Mouse (Mus musculus) stomach, postnatal 0 days (tissue): ENCODE data around the gene Ampd2. TPM values are rescaled to one million over a fixed set of nuclear protein-coding genes. Genes with fewer than 3 reads are reported as not detected.

Experiments
- ATAC-seq: fragments of 200-750 bp; cut with Nextera tagmentation; 2 replicates; pipeline ENCODE4 v1.8.0; 2017; ENCODE audit not compliant: low FRiP score, low TSS enrichment
- DNase-seq: peaks from one replicate; pipeline ENCODE4 v3.0.0-alpha.2; 2016; ENCODE audit warnings: low spot score
- H3K27ac ChIP-seq: fragments of 300-500 bp; sonication (generic); replicated peaks from 2 replicates; pipeline ENCODE4 v1.5.1; 2014; ENCODE audit warnings: mild to moderate bottlenecking, control low read depth
- H3K27me3 ChIP-seq: fragments of 300-500 bp; sonication (generic); 2 replicates; pipeline ENCODE4 v1.6.1; 2014; ENCODE audit warnings: low read length; ENCODE audit not compliant: control insufficient read depth, insufficient read depth
- H3K36me3 ChIP-seq: fragments of 300-500 bp; sonication (generic); 2 replicates; pipeline ENCODE4 v1.6.1; 2014; ENCODE audit warnings: low read length, mixed read lengths; ENCODE audit not compliant: control insufficient read depth, insufficient read depth
- H3K4me1 ChIP-seq: fragments of 300-500 bp; sonication (generic); replicated peaks from 2 replicates; pipeline ENCODE4 v1.6.1; 2014; ENCODE audit warnings: antibody characterized with exemption; ENCODE audit not compliant: control insufficient read depth, insufficient read depth
- H3K4me2 ChIP-seq: fragments of 300-500 bp; sonication (generic); replicated peaks from 2 replicates; pipeline ENCODE4 v1.6.1; 2014; ENCODE audit warnings: low read depth, mild to moderate bottlenecking, control low read depth, moderate library complexity
- H3K4me3 ChIP-seq: fragments of 300-500 bp; sonication (generic); 2 replicates; pipeline ENCODE4 v1.5.1; 2014; ENCODE audit warnings: low read depth, low read length, control low read depth
- H3K9ac ChIP-seq: fragments of 300-500 bp; sonication (generic); 2 replicates; pipeline ENCODE4 v1.6.1; 2014; ENCODE audit warnings: mild to moderate bottlenecking, low read length, control low read depth, mixed read lengths
- H3K9me3 ChIP-seq: fragments of 300-500 bp; sonication (generic); 2 replicates; pipeline ENCODE4 v1.6.1; 2016; ENCODE audit warnings: low read length; ENCODE audit not compliant: control insufficient read depth
- CTCF ChIP-seq: IDR thresholded peaks from 2 replicates; pipeline ENCODE4 v1.5.1; 2016; ENCODE audit warnings: antibody characterized with exemption, low read depth, mild to moderate bottlenecking, moderate library complexity
- EP300 ChIP-seq: optimal IDR thresholded peaks from 2 replicates; pipeline ENCODE3; 2016; ENCODE audit warnings: antibody characterized with exemption
- WGBS: fragments of 180-500 bp; shearing (Covaris S2); extraction: QIAGEN DNeasy Blood & Tissue Kit; methylation state at CpG from one replicate; pipeline ENCODE4 v1.1.7; 2014; 5-methylcytosine and 5-hydroxymethylcytosine counted together
- polyA plus RNA-seq: library from polyadenylated mRNA; unstranded; fragments of >200 nt; fragmentation: Nextera tagmentation; extraction: Ambion mirVana; gene quantifications from 2 replicates; pipeline ENCODE4 v1.2.1, GENCODE M21; 2015

Gene Ampd2
- polyA plus RNA-seq, 1 experiment from 2014 or later, result 20.2 TPM

GRCm38 (mm10) chr3:108129367-108129766, 42.9 kb upstream of the Ampd2 start:
- WGBS, result 70% methylated on average over 4 of the region's 4 CpGs
- H3K27ac ChIP-seq, result no peak overlapping the region
- TF ChIP-seq EP300, result no peak

GRCm38 (mm10) chr3:108128520-108128919, 42.1 kb upstream of the Ampd2 start:
- H3K4me2 ChIP-seq, result no peak overlapping the region
- 0 out of 2 replicates have a peak, but pooled peaks cover 2% of the 10 kb centered on the region for H3K4me1 ChIP-seq
- H3K9ac ChIP-seq, result no peak overlapping the region
- no peaks in the 10 kb centered on the region for H3K36me3 ChIP-seq
- no peak overlapping the region for H3K4me3 ChIP-seq
- no peak overlapping the region for H3K27ac ChIP-seq
- 62% methylated on average over 5 of the region's 5 CpGs for WGBS
- no peak for DNase-seq
- H3K27me3 ChIP-seq, result no peaks in the 10 kb centered on the region
- H3K9me3 ChIP-seq, result no peaks in the 10 kb centered on the region
- TF ChIP-seq EP300, result no peak
- TF ChIP-seq CTCF, result no peak
- no peak for ATAC-seq

More at GRCm38 (mm10) chr3:108129367-108129766, 42.9 kb upstream of the Ampd2 start:
- H3K4me3 ChIP-seq, result no peak overlapping the region
- H3K36me3 ChIP-seq, result no peaks in the 10 kb centered on the region
- H3K9me3 ChIP-seq, result no peaks in the 10 kb centered on the region
- DNase-seq (no peak), ATAC-seq (no peak)
- no peaks in the 10 kb centered on the region for H3K27me3 ChIP-seq
- no peak overlapping the region for H3K9ac ChIP-seq
- H3K4me2 ChIP-seq, result no peak overlapping the region
- 0 out of 2 replicates have a peak, but pooled peaks cover 2% of the 10 kb centered on the region for H3K4me1 ChIP-seq

GRCm38 (mm10) chr3:108126327-108126726, 39.9 kb upstream of the Ampd2 start:
- 0 out of 2 replicates have a peak, but pooled peaks cover 1% of the 10 kb centered on the region for H3K4me1 ChIP-seq
- H3K4me2 ChIP-seq, result no peak overlapping the region
- ATAC-seq, result peak; percentile 73
- peaks cover 3% of the 10 kb centered on the region for H3K36me3 ChIP-seq
- TF ChIP-seq EP300, result no peak
- TF ChIP-seq CTCF, result no peak
- no peak overlapping the region for H3K4me3 ChIP-seq
- no peaks in the 10 kb centered on the region for H3K27me3 ChIP-seq
- no peaks in the 10 kb centered on the region for H3K9me3 ChIP-seq
- WGBS, result 73% methylated on average over 3 of the region's 3 CpGs
- DNase-seq, result no peak
- no peak overlapping the region for H3K9ac ChIP-seq
- no peak overlapping the region for H3K27ac ChIP-seq

- Histone ChIP-seq H3K9me3 (no peaks in the 10 kb centered on the region), H3K4me3 (no peak overlapping the region), H3K4me1 (no peaks in the 10 kb centered on the region), H3K27me3 (no peaks in the 10 kb centered on the region), H3K9ac (no peak overlapping the region), H3K27ac (no peak overlapping the region), H3K36me3 (peaks cover 6% of the 10 kb centered on the region), H3K4me2 (no peak overlapping the region)
- DNase-seq (no peak), ATAC-seq (no peak)
- 22% methylated on average over 1 of the region's 1 CpGs for WGBS
- TF ChIP-seq CTCF, result no peak
- TF ChIP-seq EP300, result no peak
These were observed 37.7 kb upstream of the Ampd2 start for GRCm38 (mm10) chr3:108124131-108124530.

- WGBS, result 77% methylated on average over 5 of the region's 5 CpGs
- ATAC-seq, result no peak
- Histone ChIP-seq H3K4me3 (no peak overlapping the region), H3K27me3 (no peaks in the 10 kb centered on the region), H3K4me2 (no peak overlapping the region), H3K4me1 (no peaks in the 10 kb centered on the region), H3K9me3 (no peaks in the 10 kb centered on the region), H3K27ac (no peak overlapping the region), H3K9ac (no peak overlapping the region), H3K36me3 (peaks cover 9% of the 10 kb centered on the region)
- DNase-seq, result no peak
- TF ChIP-seq CTCF, result no peak
- no peak for TF ChIP-seq EP300
These were observed 36.8 kb upstream of the Ampd2 start for GRCm38 (mm10) chr3:108123242-108123641.

- Histone ChIP-seq H3K9me3 (no peaks in the 10 kb centered on the region), H3K27ac (no peak overlapping the region), H3K36me3 (peaks cover 9% of the 10 kb centered on the region), H3K4me3 (no peak overlapping the region), H3K4me2 (no peak overlapping the region), H3K27me3 (no peaks in the 10 kb centered on the region), H3K9ac (no peak overlapping the region), H3K4me1 (no peaks in the 10 kb centered on the region)
- TF ChIP-seq CTCF, result no peak
- no peak for TF ChIP-seq EP300
- no peak for ATAC-seq
- 76% methylated on average over 3 of the region's 3 CpGs for WGBS
- no peak for DNase-seq
These were observed 34.6 kb upstream of the Ampd2 start for GRCm38 (mm10) chr3:108121101-108121500.
